Mouse (Mus musculus) spleen, embryonic (tissue): Measurements from ENCODE around the gene Gm8994.

Experiments
- CTCF ChIA-PET: fragments of 350-600 bp; sonication (Branson Sonifier 250); formaldehyde crosslinking; loops from one replicate; lab custom pipeline; 2022; lab: Charles Lee

Gene Gm8994

DNA sequence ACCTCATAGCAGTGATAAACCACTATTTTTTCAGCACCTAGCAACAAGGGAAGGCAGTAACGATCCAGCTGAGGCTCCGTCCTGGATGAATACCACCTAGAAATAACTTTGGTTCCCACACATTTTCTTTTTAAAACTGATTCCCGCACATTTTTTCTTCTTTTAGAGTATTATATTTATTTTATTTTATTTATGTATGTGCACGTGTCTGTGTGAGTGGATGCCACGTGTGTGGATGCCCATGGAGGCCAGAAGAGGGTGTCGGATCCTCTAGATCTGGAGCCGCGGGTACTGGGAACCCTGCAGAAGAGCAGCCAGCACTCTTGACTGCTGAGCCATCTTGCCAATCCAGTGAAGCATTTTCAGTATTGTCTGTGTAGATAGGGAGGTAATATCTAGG, 36.0 kb downstream of the Gm8994 start:
- CTCF ChIA-PET = no interaction called here

- CTCF ChIA-PET = no interaction called here
These were observed 36.7 kb downstream of the Gm8994 start for GRCm38 (mm10) chr6:136364008-136364407.

DNA sequence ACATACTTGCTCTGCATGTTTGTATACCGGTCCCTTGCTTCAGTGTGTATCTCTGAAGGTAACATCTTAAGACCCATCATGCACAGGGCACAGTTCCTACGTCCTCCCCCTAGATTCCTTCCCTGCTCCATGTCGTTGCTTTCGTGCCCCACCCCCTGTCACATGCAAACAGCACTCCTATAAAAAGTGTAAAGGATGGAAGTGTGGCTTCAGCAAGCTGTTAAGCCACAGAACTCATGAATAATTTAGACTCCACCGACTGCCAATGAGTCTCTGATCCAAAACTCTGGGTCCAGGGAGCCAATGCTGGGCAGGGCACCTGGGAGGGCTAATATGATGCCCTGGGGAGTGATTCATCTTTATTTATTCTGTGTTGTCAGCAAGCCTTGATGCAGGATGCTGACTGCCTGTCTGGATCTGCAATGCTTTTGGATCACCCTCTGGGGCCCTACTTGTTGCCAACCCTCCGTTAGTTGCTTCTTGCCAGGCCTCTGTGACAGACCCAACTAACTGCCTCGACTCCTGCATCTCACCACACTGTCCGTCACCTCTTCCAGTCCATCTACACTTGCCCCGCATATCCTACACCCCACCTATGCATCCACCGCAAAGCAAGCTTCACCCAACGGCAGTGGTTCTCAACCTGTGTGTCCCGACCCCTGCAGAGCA, 37.2 kb downstream of the Gm8994 start:
- CTCF ChIA-PET = no interaction called here

DNA sequence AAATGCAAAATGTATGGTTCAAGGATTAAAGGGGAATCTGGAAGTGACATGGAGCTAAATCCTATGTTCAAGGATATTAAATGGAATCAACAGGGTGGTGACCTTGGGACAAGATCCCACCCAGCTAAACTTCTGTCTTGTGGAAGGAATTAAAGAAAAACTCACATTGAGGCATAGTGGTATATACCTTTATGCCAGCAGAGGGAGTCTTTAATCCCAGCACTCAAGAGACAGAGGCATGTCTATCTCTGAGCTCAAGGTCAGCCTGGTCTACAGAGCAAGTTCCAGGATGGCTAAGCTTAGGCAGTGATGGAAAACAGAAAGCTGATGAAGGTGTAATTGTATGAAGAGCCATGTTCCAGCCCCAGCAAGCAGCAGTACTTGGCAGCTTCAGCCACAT, 48.8 kb downstream of the Gm8994 start:
- CTCF ChIA-PET = no interaction called here
